Mouse (Mus musculus) intestine, postnatal 0 days (tissue): ENCODE data around the gene Phgdh. TPM values are rescaled to one million over a fixed set of nuclear protein-coding genes. Genes with fewer than 3 reads are reported as not detected.

Experiments used
- ATAC-seq: fragments of 200-750 bp; cut with Nextera tagmentation; 2 replicates; pipeline ENCODE4 v1.8.0; 2017; ENCODE audit warnings: mild to moderate bottlenecking, moderate TSS enrichment, moderate library complexity
- H3K27ac ChIP-seq: fragments of 300-500 bp; sonication (generic); 2 replicates; pipeline ENCODE4 v1.5.1; 2014; ENCODE audit warnings: mild to moderate bottlenecking, low read depth, low read length, moderate library complexity
- H3K27me3 ChIP-seq: fragments of 300-500 bp; sonication (generic); replicated peaks from 2 replicates; pipeline ENCODE4 v1.6.1; 2014; ENCODE audit warnings: low read length, mixed read lengths; ENCODE audit not compliant: control insufficient read depth, insufficient read depth
- H3K36me3 ChIP-seq: fragments of 300-500 bp; sonication (generic); 2 replicates; pipeline ENCODE4 v1.6.1; 2014; ENCODE audit warnings: mild to moderate bottlenecking, moderate library complexity; ENCODE audit not compliant: control insufficient read depth, insufficient read depth
- H3K4me1 ChIP-seq: fragments of 300-500 bp; sonication (generic); replicated peaks from 2 replicates; pipeline ENCODE4 v1.6.1; 2014; ENCODE audit warnings: antibody characterized with exemption, low read length, mixed read lengths; ENCODE audit not compliant: control insufficient read depth, insufficient read depth
- H3K4me2 ChIP-seq: fragments of 300-500 bp; sonication (generic); replicated peaks from 2 replicates; pipeline ENCODE4 v1.6.1; 2014; ENCODE audit warnings: low read depth, mild to moderate bottlenecking, moderate library complexity
- H3K4me3 ChIP-seq: fragments of 300-500 bp; sonication (generic); 2 replicates; pipeline ENCODE4 v1.5.1; 2014; ENCODE audit warnings: low read depth, low read length
- H3K9ac ChIP-seq: fragments of 300-500 bp; sonication (generic); 2 replicates; pipeline ENCODE4 v1.6.1; 2014; ENCODE audit warnings: mild to moderate bottlenecking, low read depth, low read length
- H3K9me3 ChIP-seq: fragments of 300-500 bp; sonication (generic); 2 replicates; pipeline ENCODE4 v1.6.1; 2016; ENCODE audit warnings: mixed run types; ENCODE audit not compliant: control insufficient read depth
- CTCF ChIP-seq: sonication (generic); IDR thresholded peaks from 2 replicates; pipeline ENCODE4 v1.5.1; 2016; ENCODE audit warnings: low read depth, mild to moderate bottlenecking, control low read depth, antibody characterized with exemption, moderate library complexity
- WGBS: fragments of 180-500 bp; shearing (Covaris S2); extraction: QIAGEN DNeasy Blood & Tissue Kit; methylation state at CpG from one replicate; pipeline ENCODE4 v1.1.7; 2014; 5-methylcytosine and 5-hydroxymethylcytosine counted together
- polyA plus RNA-seq: library from polyadenylated mRNA; unstranded; fragments of >200 nt; fragmentation: Nextera tagmentation; extraction: Ambion mirVana; gene quantifications from 2 replicates; pipeline ENCODE4 v1.2.1, GENCODE M21; 2015

Phgdh gene
- polyA plus RNA-seq, 1 experiment from 2014 or later, result 89.9 TPM

DNA sequence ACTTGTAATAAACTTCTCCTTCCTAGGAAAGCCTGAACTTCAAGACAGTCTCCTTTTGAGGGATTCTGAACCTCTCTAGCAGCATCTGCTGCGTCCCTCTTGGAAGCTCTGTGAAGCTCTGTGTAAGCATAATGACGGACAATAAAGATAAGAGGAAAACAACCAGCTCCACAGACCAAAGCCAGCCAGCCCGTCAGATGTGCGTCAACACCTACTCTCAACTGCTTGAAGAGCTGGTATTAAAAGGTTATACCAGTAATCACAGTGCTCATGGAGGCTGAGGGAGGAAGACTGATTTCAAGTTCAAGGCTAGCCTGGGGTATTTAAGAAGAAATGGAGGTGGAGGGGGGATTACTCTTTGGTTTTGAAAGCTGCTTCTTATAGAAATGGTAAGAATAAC, 60.1 kb downstream of the Phgdh start:
- peaks cover 8% of the 10 kb centered on the region; the same call in 1 of the 2 replicates for H3K36me3 ChIP-seq
- H3K9me3 ChIP-seq, result no peaks in the 10 kb centered on the region
- 26% methylated on average over 4 of the region's 4 CpGs for WGBS
- H3K4me3 ChIP-seq, result peak overlapping the region; percentile 58; the same call in 1 of the 2 replicates
- peak overlapping the region; percentile 91 for H3K27ac ChIP-seq
- H3K4me2 ChIP-seq, result peak overlapping the region; percentile 68
- H3K4me1 ChIP-seq, result peaks cover 4% of the 10 kb centered on the region; the same call in 1 of the 2 replicates
- no peak for TF ChIP-seq CTCF
- no peaks in the 10 kb centered on the region for H3K27me3 ChIP-seq
- peak; percentile 78 for ATAC-seq
- H3K9ac ChIP-seq, result no peak overlapping the region

DNA sequence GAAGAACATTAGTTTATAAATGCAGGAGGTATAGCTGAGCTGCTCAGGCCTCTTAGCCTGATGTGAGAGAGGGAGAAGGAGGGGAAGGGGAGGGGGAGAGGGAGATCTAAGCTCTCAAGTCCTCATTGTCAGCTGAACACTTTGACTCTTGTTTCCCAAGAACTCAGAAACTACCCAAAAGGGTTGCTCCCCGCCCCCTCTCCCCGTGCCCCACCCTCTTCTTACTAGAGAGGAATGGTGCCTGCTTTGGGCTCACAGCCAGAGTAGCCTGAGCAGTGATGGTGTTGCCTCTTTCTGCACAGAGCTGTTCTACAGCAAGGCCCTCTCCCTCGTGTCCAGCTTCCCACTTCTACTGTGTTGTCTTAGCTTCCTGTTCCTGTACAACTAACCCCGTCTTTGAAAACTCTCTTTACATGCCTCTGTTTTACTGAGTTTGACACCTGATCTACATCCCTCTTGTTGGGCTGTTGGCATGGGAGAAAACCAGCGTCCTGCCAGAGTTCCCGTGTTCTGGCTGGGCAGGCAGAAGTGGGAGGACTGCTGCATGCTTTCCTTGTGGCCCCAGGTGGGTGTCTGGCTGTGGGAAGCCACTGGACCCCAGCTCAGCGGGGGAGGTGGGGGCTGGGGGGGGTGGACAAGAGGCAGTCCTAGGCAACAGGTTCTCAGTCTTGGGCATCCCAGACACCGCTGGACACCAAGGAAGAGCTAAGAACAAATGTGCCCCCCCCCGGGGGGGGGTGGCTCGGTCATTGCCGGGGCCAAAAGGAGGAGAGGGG, 66.0 kb downstream of the Phgdh start:
- Histone ChIP-seq H3K27ac (no peak overlapping the region), H3K4me3 (no peak overlapping the region), H3K4me2 (no peak overlapping the region), H3K9me3 (no peaks in the 10 kb centered on the region), H3K36me3 (no peaks in the 10 kb centered on the region), H3K27me3 (no peaks in the 10 kb centered on the region), H3K9ac (no peak overlapping the region), H3K4me1 (peaks cover 7% of the 10 kb centered on the region; the same call in 1 of the 2 replicates)
- WGBS, result 56% methylated on average over 11 of the region's 11 CpGs
- 0 out of 2 replicates have a peak, but pooled peaks have one; percentile 26 for ATAC-seq
- no peak for TF ChIP-seq CTCF

DNA sequence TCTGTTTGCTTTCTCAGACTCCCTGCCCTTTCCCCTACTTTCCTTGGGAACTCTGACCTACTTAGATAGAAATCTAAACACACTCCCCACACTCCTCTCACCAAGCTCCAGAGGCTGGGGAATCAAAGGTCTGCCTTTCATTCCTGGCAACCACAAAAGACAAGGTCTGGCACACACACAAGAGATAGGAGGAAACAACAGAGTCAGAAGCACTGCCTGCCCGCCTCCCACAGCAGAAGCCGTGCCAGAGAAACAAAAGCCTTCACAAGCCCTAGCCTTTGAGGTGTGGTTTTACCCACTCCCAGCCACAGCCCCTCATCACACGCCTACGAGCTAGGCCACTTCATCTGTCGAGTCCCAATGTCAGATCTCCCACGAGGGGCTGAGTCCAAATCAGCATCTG, 72.5 kb downstream of the Phgdh start:
- no peaks in the 10 kb centered on the region for H3K36me3 ChIP-seq
- no peak overlapping the region for H3K9ac ChIP-seq
- WGBS, result 7% methylated on average over 6 of the region's 6 CpGs
- H3K4me3 ChIP-seq, result no peak overlapping the region
- H3K4me1 ChIP-seq, result peaks cover 12% of the 10 kb centered on the region
- H3K27me3 ChIP-seq, result no peaks in the 10 kb centered on the region
- peak overlapping the region; percentile 37 for H3K4me2 ChIP-seq
- no peaks in the 10 kb centered on the region for H3K9me3 ChIP-seq
- TF ChIP-seq CTCF, result no peak
- peak overlapping the region; percentile 85 for H3K27ac ChIP-seq
- peak; percentile 94 for ATAC-seq

Other genes starting within 250 kb of the Phgdh start
- not detected in 2 replicates for gene Adam30, start 179.4 kb downstream of the Phgdh start, polyA plus RNA-seq
- 90.6 and 144 TPM in 2 replicates for gene Reg4, start 117.8 kb downstream of the Phgdh start, polyA plus RNA-seq
- 649 and 754 TPM in 2 replicates for gene Hmgcs2, start 59.6 kb downstream of the Phgdh start, polyA plus RNA-seq
- 6.2 and 6.6 TPM in 2 replicates for gene Zfp697, start 42.5 kb upstream of the Phgdh start, polyA plus RNA-seq
- gene Gm4450, start 117.1 kb upstream of the Phgdh start, polyA plus RNA-seq, result not detected in 2 replicates
- gene Hsd3b4, start 170.5 kb upstream of the Phgdh start, polyA plus RNA-seq, result not detected in 2 replicates
- not detected in 2 replicates for gene Gm10681, start 248.8 kb upstream of the Phgdh start, polyA plus RNA-seq